Mouse (Mus musculus) adrenal gland, postnatal 36 days (tissue): ENCODE data around the gene Omt2b. TPM values are rescaled to one million over a fixed set of nuclear protein-coding genes. Genes with fewer than 3 reads are reported as not detected.
"Not testable (repeated sequence)": the region's sequence is repeated elsewhere in the genome, so short reads cannot be mapped to it uniquely, and the experiment has no call there.

Experiments
- DNase-seq, 2 experiments: peaks; one replicate each; pipeline ENCODE4 v3.0.0; 2021; ENCODE audit warnings: mixed read lengths in 1 of 2
- long read RNA-seq, 2 experiments: library from polyadenylated mRNA; stranded (forward); transcript quantifications; one replicate each; pipeline ENCODE4 v2.0.0; 2021; ENCODE audit warnings: borderline sequencing depth in 2 of 2
- total RNA-seq, 2 experiments: library from RNA; stranded (reverse); gene quantifications; 2 replicates each; pipeline ENCODE4 v1.2.3; 2021

The Omt2b gene
- not detected for total RNA-seq
- long read RNA-seq, experiment 1: 0 reads
- long read RNA-seq, experiment 2: 0 reads

- not testable (repeated sequence) for DNase-seq
These were observed at the start of gene Omt2b for GRCm38 (mm10) chr9:78327289-78327688. Gene Omt2b, plus strand, starts transcription at chr9:78327589.

DNA sequence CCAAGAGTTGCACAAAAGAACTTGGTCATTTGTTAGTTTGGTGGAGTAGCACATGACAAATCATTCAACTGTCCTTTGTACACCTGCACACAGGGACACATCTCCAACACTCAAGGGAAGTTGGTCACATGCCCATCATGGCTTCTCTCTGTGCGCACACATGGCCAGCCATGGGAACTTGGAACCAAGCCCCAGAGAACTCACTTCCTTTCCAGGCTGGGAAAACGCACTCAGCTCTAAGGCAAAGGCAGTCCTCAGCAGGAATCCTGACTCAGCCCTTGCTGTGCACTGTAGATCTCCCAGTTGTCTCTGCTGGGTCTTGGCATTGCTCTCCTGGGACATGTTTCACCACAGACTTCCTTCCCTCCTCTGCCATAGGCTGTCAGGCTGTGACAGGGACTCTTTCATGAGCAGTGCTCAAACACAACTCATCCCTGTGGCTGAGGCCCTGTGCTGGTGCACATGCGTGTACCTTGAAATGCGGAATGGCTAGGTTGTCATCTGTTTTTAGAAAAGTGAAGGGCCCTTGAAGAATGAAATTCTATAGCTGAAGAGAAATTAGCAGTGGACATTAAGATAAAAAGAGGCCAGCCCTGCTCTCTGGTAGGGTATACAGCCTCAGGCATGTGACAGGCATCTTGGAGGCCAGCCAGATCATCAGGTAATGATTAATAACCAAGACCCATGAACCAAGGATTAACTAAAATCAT is 45.2 kb upstream of the Omt2b start:
- DNase-seq: peak; percentile 22 to 46

DNA sequence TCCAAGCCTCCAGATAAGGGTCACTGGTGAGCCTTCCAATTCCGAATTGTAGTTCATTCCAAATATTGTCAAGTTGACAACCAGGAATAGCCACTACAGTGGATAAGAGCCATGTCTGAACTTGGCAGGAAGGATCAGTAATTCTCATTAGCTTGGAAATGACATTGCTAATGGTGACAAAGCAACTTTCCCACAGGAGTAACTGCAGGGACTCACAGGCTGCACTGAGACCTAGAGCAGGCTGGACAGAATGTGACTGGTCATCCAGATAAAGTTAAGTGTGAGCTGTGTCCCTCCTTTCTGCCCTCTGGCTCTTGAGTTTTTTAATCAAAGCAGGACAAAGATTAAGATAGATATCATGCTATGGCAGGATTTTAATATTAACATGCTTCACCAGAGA is 38.3 kb upstream of the Omt2b start:
- DNase-seq: not testable (repeated sequence)

DNA sequence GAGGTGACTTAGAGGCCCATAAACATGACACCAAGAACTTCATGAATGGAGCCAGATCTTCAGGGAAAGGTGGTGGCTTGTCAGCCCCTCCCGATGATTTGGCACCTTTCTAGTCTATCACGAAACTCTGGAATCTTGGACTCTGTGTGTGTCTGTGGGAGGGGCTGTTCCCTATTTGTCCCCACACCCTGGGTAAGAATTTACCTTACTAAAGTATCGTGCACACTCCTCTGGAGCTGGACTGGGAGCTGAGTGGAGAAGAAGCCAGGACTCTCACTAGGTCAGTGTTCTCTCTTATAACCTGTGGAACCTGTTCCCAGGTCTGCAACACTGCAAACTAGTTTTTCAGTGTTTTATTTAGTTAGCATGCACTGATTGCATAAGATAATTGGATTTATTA is 37.7 kb upstream of the Omt2b start, which contains the start of gene Gm10639:
Gene Gm10639, plus strand, starts transcription at position 201 of the 400 bp plus-strand sequence.
- DNase-seq: not testable (repeated sequence)

- DNase-seq: not testable (repeated sequence)
These were observed 34.9 kb upstream of the Omt2b start for GRCm38 (mm10) chr9:78292462-78292861.

DNA sequence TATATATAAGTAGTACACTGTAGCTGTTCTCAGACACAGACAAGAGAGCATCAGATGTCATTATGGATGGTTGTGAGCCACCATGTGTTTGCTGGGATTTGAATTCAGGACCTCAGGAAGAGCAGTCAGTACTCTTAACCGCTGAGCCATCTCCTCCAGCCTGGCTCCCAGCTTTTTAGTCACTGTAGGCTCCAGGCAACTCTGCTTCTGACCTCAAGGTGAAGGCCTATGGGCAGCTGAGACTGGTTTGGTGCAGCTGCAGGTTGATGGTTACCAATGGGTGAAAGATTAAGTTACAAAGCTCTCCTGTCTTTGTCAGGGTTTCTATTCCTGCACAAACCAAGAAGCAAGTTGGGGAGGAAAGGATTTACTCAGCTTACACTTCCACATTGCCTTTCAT is 33.7 kb upstream of the Omt2b start:
- not testable (repeated sequence) for DNase-seq

DNA sequence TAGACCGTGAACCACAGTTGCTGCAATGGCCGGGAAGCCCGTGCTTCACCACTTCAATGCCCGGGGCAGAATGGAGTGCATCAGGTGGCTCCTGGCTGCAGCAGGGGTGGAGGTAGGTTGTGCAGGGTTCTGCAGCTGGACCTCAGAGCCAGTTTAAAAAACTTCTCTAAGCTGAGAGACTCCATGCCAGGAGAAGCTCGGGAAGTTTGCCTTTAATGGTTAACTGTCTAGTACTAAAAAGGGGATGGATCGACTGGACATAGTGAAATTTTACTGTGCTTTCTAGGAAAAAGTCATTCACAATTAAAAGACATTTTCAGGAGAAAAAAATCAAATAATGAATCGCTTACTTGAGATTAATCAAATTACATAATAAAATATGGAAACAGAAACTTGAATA is 32.6 kb upstream of the Omt2b start:
- DNase-seq: not testable (repeated sequence)

DNA sequence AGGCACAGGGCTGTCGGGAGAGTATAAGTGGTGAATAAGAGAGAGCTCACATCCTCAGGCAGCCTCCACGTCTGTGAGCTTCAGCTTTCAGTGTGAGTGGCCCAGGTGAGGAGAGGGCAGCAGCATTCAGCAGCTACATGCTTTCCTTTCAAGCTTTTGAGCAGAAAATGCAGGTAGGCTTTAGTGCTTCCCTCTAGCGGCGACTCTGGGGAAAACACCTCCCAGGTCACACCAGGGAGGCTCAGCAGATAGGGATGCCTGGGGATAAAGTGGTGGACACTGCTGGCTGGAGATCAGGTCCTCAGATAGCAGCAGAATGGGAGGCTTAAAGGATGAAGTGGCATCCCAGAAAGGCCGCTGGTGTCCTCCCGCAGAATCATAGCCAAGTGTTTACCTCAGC is 31.3 kb upstream of the Omt2b start:
- DNase-seq: peak; percentile 31 to 50

DNA sequence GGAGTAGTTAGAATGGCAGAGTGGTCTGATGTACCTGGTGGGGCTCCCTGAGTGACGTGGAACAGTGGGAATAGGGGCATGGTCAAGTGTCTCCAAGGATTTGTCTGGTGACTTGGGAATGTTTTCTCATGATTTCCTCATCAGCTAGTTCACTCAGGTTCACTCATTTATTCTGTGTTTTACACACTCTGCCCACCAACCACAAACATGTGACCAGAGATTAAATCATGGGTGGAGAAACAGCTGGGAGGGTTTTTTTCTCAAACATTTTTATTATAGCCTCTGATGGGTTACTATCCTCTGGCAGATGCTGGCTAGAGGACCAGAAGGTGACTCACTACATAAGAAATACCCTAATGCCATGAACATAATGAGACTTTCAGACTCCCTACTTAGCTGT is 29.2 kb upstream of the Omt2b start:
- DNase-seq: no peak

DNA sequence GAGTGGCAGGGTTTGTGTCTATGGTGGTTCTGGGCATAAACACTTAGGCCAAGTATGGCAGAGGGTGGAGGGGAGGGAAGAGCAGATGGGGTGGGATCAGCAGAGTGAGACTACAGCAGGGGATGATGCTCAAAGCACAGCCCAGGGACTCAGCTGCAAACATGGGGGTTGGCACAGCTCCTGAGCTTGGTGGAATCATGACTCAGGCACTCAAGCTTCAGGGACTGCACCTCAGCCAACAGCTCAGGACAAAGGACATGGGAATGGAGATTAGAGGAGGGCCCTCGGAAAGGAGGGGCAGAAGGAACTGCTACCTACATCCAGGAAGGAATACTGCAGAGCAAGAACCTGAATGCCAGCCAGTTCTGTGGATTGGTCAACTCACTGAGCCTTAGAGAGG is 28.2 kb upstream of the Omt2b start:
- peak in 1 of 2 experiments; percentile 3 for DNase-seq

DNA sequence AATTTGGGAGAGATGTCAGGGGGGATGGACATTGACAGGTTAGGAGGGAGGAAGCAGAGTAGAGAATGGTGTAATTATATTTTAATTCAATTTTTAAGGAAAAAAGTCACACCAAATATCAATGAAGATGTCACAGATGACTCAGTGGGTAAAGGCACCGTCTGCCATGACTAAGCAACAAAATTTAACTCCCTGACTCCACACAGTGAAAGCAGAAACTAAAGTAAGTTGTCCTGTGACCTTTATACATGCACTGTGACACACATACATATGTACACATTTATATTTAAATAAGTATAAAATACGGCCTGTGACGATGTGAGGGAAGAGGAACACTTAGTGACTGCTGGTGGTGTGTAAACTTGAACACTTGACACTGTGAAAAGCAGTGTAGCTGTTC is 19.3 kb upstream of the Omt2b start:
- not testable (repeated sequence) for DNase-seq

DNA sequence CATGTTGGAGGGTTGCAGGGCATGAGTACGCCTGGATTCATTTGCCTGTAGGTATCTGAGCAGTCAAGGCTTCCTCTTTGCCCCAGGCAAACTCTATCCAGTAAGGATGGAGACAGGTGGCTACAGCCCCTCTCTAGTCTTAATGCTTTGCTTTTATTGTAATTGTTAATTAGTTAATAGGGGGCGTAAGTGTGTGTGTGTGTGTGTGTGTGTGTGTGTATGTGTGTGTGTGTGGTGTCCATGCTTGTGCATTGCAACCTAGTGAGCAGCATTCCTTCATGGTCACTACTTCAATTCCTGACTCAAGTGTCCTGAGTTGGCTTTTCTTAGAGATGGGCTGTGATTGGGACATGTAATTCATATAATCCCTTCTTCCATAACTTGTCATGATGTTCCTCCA is 12.7 kb upstream of the Omt2b start, which contains the start of gene Omt2a:
Gene Omt2a, minus strand, starts transcription at position 101 of the 400 bp plus-strand sequence.
- no peak for DNase-seq

- peak; percentile 7 to 23 for DNase-seq
These were observed 7.9 kb upstream of the Omt2b start for GRCm38 (mm10) chr9:78319499-78319898.

DNA sequence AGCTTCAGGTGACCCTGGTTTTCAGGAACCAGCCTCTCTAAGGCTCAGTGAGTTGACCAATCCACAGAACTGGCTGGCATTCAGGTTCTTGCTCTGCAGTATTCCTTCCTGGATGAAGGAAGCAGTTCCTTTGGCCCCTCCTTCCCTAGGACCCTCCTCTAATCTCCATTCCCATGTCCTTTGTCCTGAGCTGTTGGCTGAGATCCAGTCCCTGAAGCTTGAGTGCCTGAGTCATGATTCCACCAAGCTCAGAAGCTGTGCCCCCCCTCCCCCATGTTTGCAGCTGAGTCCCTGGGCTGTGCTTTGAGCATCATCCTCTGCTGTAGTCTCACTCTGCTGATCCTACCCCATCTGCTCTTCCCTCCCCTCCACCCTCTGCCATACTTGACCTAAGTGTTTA is 9.7 kb downstream of the Omt2b start:
- peak in 1 of 2 experiments; percentile 27 for DNase-seq

GRCm38 (mm10) chr9:78340324-78340723 is 12.9 kb downstream of the Omt2b start:
- DNase-seq: peak; percentile 43 to 59

- DNase-seq: not testable (repeated sequence)
These were observed 15.1 kb downstream of the Omt2b start for GRCm38 (mm10) chr9:78342494-78342893.

DNA sequence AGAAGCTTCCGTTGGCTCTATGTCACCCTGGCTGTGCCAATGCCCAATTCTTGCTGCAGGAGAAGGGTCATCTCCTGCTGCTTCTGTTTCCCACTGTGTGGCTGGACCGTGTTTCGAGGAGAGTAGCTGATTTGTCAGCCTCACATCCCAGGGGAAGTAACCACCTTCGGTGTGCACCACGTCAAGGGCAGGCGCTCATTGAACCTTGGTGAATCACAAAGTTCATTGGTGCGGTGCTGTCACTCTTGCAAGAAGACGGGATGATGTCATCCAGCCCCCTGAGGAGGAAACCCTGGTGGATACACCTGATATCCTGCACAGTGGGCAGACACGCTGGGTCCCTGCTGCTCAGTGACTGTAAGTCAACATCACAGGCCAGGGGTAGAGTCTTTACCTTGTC is 15.7 kb downstream of the Omt2b start:
- DNase-seq: not testable (repeated sequence)

DNA sequence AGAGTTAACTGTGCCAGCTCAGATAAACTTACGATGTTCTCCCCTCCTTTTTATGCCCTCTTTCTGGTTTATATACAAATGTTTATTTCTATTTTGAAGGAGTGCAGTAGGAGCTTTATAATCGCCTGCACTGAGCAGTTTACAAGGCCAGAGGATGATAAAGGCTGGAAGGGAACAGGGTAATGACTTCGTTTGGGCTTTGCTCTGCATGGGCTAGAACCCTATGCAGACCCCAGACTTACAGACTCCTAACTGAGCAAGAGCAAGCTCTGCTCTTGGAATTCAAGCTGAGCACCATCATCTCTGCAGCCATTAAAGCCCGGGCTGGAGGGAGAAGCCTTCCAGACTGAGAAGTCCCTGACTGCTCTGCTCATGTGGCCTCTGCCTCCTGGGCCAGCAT is 17.8 kb downstream of the Omt2b start:
- not testable (repeated sequence) for DNase-seq

DNA sequence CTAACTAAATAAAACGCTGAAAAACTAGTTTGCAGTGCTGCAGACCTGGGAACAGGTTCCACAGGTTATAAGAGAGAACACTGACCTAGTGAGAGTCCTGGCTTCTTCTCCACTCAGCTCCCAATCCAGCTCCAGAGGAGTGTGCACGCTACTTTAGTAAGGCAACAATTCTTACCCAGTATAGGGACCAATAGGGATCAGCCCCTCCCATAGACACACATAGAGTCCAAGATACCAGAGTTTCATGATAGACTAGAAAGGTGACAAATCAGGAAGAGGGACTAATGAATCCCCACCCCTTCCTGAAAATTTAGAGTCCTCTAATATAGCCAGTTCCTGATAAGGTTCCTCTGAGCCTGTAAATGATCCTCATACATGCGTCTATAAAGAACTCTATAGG is 19.6 kb downstream of the Omt2b start:
- DNase-seq: no peak

DNA sequence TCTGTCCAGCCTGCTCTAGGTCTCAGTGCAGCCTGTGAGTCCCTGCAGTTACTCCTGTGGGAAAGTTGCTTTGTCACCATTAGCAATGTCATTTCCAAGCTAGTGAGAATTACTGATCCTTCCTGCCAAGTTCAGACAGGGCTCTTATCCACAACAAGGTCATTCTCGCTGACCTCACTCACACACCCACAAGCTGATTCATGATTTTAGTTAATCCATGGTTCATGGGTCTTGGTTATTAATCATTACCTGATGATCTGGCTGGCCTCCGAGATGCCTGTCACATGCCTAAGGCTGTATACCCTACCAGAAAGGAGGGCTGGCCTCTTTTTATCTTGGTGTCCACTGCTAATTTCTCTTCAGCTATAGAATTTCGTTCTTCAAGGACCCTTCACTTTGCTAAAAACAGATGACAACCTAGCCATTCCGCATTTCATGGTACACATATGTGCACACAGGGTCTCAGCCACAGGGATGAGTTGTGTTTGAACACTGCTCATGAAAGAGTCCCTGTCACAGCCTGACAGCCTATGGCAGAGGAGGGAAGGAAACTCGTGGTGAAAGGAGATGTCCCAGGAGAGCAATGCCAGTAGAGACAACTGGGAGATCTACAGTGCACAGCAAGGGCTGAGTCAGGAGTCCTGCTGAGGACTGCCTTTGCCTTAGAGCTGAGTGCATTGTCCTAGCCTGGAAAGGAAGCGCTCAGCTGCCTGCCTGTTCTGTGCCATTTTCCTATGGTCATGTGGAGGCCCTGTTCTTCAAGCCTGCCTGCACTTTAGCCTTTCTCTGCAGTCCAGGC is 21.0 kb downstream of the Omt2b start:
- DNase-seq: peak; percentile 50 to 66

DNA sequence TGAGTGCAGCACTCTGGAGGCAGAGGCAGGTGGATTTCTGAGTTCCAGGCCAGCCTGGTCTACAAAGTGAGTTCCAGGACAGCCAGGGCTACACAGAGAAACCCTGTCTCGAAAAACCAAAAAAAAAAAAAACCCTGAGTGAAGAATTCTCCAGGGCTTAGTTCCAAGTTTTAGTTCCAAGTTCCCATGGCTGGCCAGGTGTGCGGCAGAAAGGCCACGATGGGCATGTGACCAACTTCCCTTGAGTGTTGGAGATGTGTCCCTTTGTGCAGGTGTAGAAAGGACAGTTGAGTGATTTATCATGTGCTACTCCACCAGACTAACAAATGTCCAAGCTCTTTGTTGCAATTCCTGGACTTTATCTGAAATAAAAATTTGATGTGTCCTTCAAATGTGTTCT is 21.8 kb downstream of the Omt2b start:
- not testable (repeated sequence) for DNase-seq

- DNase-seq: not testable (repeated sequence)
These were observed 22.6 kb downstream of the Omt2b start for GRCm38 (mm10) chr9:78350007-78350406.
